Mouse (Mus musculus) lung, adult 2 months (tissue): ENCODE results near the gene Gpr19.

ENCODE experiments used
- CTCF ChIP-seq: fragments of 200-500 bp; IDR thresholded peaks from 2 replicates; pipeline ENCODE4 v1.5.1; 2011; ENCODE audit warnings: mild to moderate bottlenecking, low read length, control low read depth; ENCODE audit not compliant: insufficient read depth
- POLR2A ChIP-seq: fragments of 200-500 bp; IDR thresholded peaks from 2 replicates; pipeline ENCODE4 v1.6.1; 2011; ENCODE audit warnings: low read depth, mild to moderate bottlenecking, control low read depth, low read length, borderline replicate concordance; ENCODE audit errors: extremely low read depth

DNA sequence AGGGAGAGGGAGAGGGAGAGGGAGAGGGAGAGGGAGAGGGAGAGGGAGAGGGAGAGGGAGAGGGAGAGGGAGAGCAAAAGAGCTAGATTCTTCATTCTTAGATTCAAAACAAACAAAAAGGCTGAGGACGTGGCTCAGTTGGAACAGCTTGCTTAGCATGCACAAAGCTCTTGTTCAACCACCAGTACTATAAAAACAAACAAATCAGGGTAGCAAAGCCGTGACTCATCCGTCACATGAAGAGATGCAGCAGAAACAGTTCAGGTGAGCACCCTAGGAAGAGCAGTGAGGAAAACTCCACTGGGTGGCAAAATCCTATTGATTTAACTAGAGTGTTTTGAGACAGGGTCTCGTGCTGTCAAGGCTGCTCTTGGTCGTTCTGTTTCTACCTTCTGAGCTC, 78.6 kb downstream of the Gpr19 start:
- TF ChIP-seq POLR2A (no peak), CTCF (no peak)
